In genomic region chr8:85286846-85287245, GRCm38 (mm10) we compare ENCODE assay signal across 16 mouse cellular contexts.
"Had no signal": no experiment of that assay in that cellular context is flagged by ENCODE, and none has a peak within 500 bp of the region (broad histone marks: within the 10 kb centered on the region; RNA-seq: fewer than 3 reads in every experiment).

No protein-coding gene starts in this region.

- H3K4me3 ChIP-seq: lung, embryonic 15.5 days; midbrain, embryonic 13.5 days; midbrain, embryonic 15.5 days; neural tube, embryonic 12.5 days; stomach, embryonic 15.5 days had no signal

- DNase-seq: lung, adult 2 months; lung, postnatal 14 days; lung, postnatal 36 days; right cerebral cortex, postnatal 14 days; thymus, adult 2 months; thymus, postnatal 25 days; thymus, postnatal 4 days had no signal

- H3K4me2 ChIP-seq: lung, embryonic 15.5 days; midbrain, embryonic 11.5 days; midbrain, embryonic 13.5 days; midbrain, embryonic 15.5 days; neural tube, embryonic 12.5 days; stomach, embryonic 15.5 days had no signal

- H3K9ac ChIP-seq: lung, embryonic 15.5 days; midbrain, embryonic 13.5 days; midbrain, embryonic 15.5 days; neural tube, embryonic 12.5 days; stomach, embryonic 15.5 days had no signal

- ATAC-seq: lung, postnatal 0 days; midbrain, embryonic 13.5 days; midbrain, embryonic 15.5 days had no signal

- H3K27me3 ChIP-seq: lung, embryonic 15.5 days; midbrain, embryonic 13.5 days; midbrain, embryonic 15.5 days; neural tube, embryonic 12.5 days; stomach, embryonic 15.5 days had no signal

- H3K27ac ChIP-seq: lung, embryonic 15.5 days; macrophage; midbrain, embryonic 13.5 days; midbrain, embryonic 15.5 days; neural tube, embryonic 12.5 days; stomach, embryonic 15.5 days; stomach, postnatal 0 days had no signal

- H3K9me3 ChIP-seq: lung, embryonic 15.5 days; midbrain, embryonic 13.5 days; midbrain, embryonic 15.5 days; neural tube, embryonic 12.5 days; stomach, embryonic 15.5 days had no signal

- H3K4me1 ChIP-seq: lung, embryonic 15.5 days; midbrain, embryonic 13.5 days; midbrain, embryonic 15.5 days; neural tube, embryonic 12.5 days; stomach, embryonic 15.5 days had no signal
